Mouse (Mus musculus) bone marrow, adult 2 months (tissue): ENCODE measurements around the gene Tmem52.

Experiments
- CTCF ChIP-seq: fragments of 200-500 bp; IDR thresholded peaks from 2 replicates; pipeline ENCODE4 v1.5.1; 2011; ENCODE audit warnings: low read length, control low read depth; ENCODE audit not compliant: control insufficient read depth, insufficient read depth
- POLR2A ChIP-seq: fragments of 200-500 bp; IDR thresholded peaks from 2 replicates; pipeline ENCODE4 v1.6.1; 2011; ENCODE audit warnings: low read depth, mild to moderate bottlenecking, control low read depth, low read length, borderline replicate concordance; ENCODE audit not compliant: control insufficient read depth

DNA sequence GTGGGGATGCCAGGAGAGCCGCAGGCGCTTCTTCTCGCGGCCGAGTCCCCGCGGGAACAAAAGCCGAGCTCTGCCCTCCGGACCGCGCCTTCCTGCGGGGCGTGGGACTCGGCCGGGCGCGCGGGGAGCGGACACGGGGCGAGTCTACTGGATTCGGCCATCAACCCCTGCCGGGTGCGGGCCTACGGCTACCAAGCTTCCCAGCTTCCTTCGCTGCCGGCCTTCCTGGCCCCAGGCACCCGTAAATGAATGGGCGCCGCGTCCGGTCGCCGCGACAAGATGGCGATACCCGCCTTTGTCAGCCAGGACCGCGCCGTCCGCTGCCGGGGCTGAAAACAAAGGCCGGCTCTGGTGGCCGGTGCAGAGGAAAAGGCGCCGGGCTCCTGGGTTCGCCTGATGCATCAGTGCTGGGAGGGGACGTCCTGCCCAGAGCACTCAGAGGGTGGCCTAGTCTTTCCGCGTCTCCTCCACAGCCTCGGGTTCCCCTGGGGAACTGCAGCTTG lies 23.3 kb downstream of the Tmem52 start:
- no peak; the same call in 1 of the 2 replicates for TF ChIP-seq POLR2A
- TF ChIP-seq CTCF, result no peak
